Mouse (Mus musculus) limb, embryonic 15.5 days (tissue): ENCODE results near the gene Mapk11. TPM values are rescaled to one million over a fixed set of nuclear protein-coding genes. Genes with fewer than 3 reads are reported as not detected.

Experiments used
- ATAC-seq: fragments of 200-750 bp; cut with Nextera tagmentation; 2 replicates; pipeline ENCODE4 v1.8.0; 2017; ENCODE audit warnings: low read depth, moderate TSS enrichment; ENCODE audit not compliant: insufficient number of reproducible peaks, low FRiP score, low TSS enrichment
- H3K27ac ChIP-seq: fragments of 300-500 bp; sonication (generic); 2 replicates; pipeline ENCODE4 v1.5.1; 2015; ENCODE audit warnings: moderate library complexity, mild to moderate bottlenecking, inconsistent platforms
- H3K27me3 ChIP-seq: fragments of 300-500 bp; sonication (generic); 2 replicates; pipeline ENCODE4 v1.6.1; 2015; ENCODE audit warnings: inconsistent platforms
- H3K36me3 ChIP-seq: fragments of 300-500 bp; sonication (generic); 2 replicates; pipeline ENCODE4 v1.6.1; 2015; ENCODE audit warnings: inconsistent platforms
- H3K4me1 ChIP-seq: fragments of 300-500 bp; sonication (generic); 2 replicates; pipeline ENCODE4 v1.6.1; 2015; ENCODE audit warnings: inconsistent platforms
- H3K4me2 ChIP-seq: fragments of 300-500 bp; sonication (generic); 2 replicates; pipeline ENCODE4 v1.6.1; 2015; ENCODE audit warnings: mild to moderate bottlenecking, inconsistent platforms
- H3K4me3 ChIP-seq: fragments of 300-500 bp; sonication (generic); 2 replicates; pipeline ENCODE4 v1.5.1; 2015; ENCODE audit warnings: mild to moderate bottlenecking, inconsistent platforms
- H3K9ac ChIP-seq: fragments of 300-500 bp; sonication (generic); 2 replicates; pipeline ENCODE4 v1.6.1; 2015; ENCODE audit warnings: inconsistent platforms
- H3K9me3 ChIP-seq: fragments of 300-500 bp; sonication (generic); 2 replicates; pipeline ENCODE4 v1.6.1; 2016; ENCODE audit warnings: inconsistent platforms
- WGBS: fragments of 180-500 bp; shearing (Covaris S2); methylation state at CpG from one replicate; pipeline ENCODE4 v1.1.7; 2015; 5-methylcytosine and 5-hydroxymethylcytosine counted together
- polyA plus RNA-seq: library from polyadenylated mRNA; unstranded; fragments of >200 nt; fragmentation: Nextera tagmentation; extraction: Ambion mirVana; gene quantifications from 2 replicates; pipeline ENCODE4 v1.2.1, GENCODE M21; 2015

Mapk11 gene
- polyA plus RNA-seq, 1 experiment from 2014 or later: 8.3 TPM

- no peaks in the 10 kb centered on the region for H3K27me3 ChIP-seq
- H3K36me3 ChIP-seq: 0 out of 2 replicates have a peak, but pooled peaks cover 3% of the 10 kb centered on the region
- WGBS: under 1% methylated on average over 61 of the region's 65 CpGs
- ATAC-seq: no peak
- peak overlapping the region; percentile 53 for H3K4me3 ChIP-seq
- H3K27ac ChIP-seq: peak overlapping the region; percentile 72
- peak overlapping the region; percentile 98 for H3K4me2 ChIP-seq
- peak overlapping the region; percentile 54 for H3K9ac ChIP-seq
- peaks cover 90% of the 10 kb centered on the region for H3K4me1 ChIP-seq
- H3K9me3 ChIP-seq: no peaks in the 10 kb centered on the region
Measured at GRCm38 (mm10) chr15:89173024-89173905, 23.8 kb upstream of the Mapk11 start.

GRCm38 (mm10) chr15:89172276-89172935, 23.0 kb upstream of the Mapk11 start:
- Histone ChIP-seq H3K4me2 (peak overlapping the region; percentile 98), H3K36me3 (peaks cover 11% of the 10 kb centered on the region), H3K27me3 (no peaks in the 10 kb centered on the region), H3K27ac (peak overlapping the region; percentile 72), H3K4me3 (peak overlapping the region; percentile 53), H3K9me3 (no peaks in the 10 kb centered on the region), H3K4me1 (peaks cover 81% of the 10 kb centered on the region), H3K9ac (peak overlapping the region; percentile 54; the same call in 1 of the 2 replicates)
- no peak for ATAC-seq
- WGBS: 39% methylated on average over 17 of the region's 17 CpGs

GRCm38 (mm10) chr15:89171526-89172051, 22.2 kb upstream of the Mapk11 start:
- peaks cover 19% of the 10 kb centered on the region for H3K36me3 ChIP-seq
- no peaks in the 10 kb centered on the region for H3K9me3 ChIP-seq
- ATAC-seq: no peak
- H3K4me2 ChIP-seq: no peak overlapping the region
- H3K27ac ChIP-seq: no peak overlapping the region
- 90% methylated on average over 5 of the region's 5 CpGs for WGBS
- H3K4me1 ChIP-seq: peaks cover 73% of the 10 kb centered on the region
- H3K27me3 ChIP-seq: no peaks in the 10 kb centered on the region
- no peak overlapping the region for H3K4me3 ChIP-seq
- H3K9ac ChIP-seq: no peak overlapping the region

GRCm38 (mm10) chr15:89170102-89170501, 20.7 kb upstream of the Mapk11 start:
- H3K9me3 ChIP-seq: no peaks in the 10 kb centered on the region
- no peak overlapping the region for H3K4me3 ChIP-seq
- peaks cover 34% of the 10 kb centered on the region for H3K36me3 ChIP-seq
- no peak overlapping the region for H3K9ac ChIP-seq
- H3K27ac ChIP-seq: peak overlapping the region; percentile 87
- 41% methylated on average over 3 of the region's 3 CpGs for WGBS
- no peaks in the 10 kb centered on the region for H3K27me3 ChIP-seq
- H3K4me1 ChIP-seq: peaks cover 58% of the 10 kb centered on the region
- ATAC-seq: no peak
- peak overlapping the region; percentile 40 for H3K4me2 ChIP-seq

GRCm38 (mm10) chr15:89169431-89169830, 20.0 kb upstream of the Mapk11 start:
- H3K4me1 ChIP-seq: peaks cover 52% of the 10 kb centered on the region
- ATAC-seq: peak; percentile 80

GRCm38 (mm10) chr15:89168922-89169321, 19.5 kb upstream of the Mapk11 start:
- Histone ChIP-seq H3K4me2 (peak overlapping the region; percentile 40), H3K27ac (peak overlapping the region; percentile 87), H3K9me3 (no peaks in the 10 kb centered on the region), H3K4me1 (peaks cover 47% of the 10 kb centered on the region), H3K27me3 (no peaks in the 10 kb centered on the region), H3K36me3 (peaks cover 46% of the 10 kb centered on the region), H3K4me3 (peak overlapping the region; percentile 17), H3K9ac (no peak overlapping the region)
- 29% methylated on average over 10 of the region's 10 CpGs for WGBS
- ATAC-seq: no peak

More at GRCm38 (mm10) chr15:89169431-89169830, 20.0 kb upstream of the Mapk11 start:
- Histone ChIP-seq H3K27ac (peak overlapping the region; percentile 87), H3K4me2 (peak overlapping the region; percentile 40), H3K4me3 (peak overlapping the region; percentile 17), H3K9ac (no peak overlapping the region), H3K9me3 (no peaks in the 10 kb centered on the region), H3K36me3 (peaks cover 41% of the 10 kb centered on the region), H3K27me3 (no peaks in the 10 kb centered on the region)
- 6% methylated on average over 10 of the region's 10 CpGs for WGBS

- no peak overlapping the region for H3K4me3 ChIP-seq
- H3K9ac ChIP-seq: no peak overlapping the region
- H3K4me2 ChIP-seq: no peak overlapping the region
- WGBS: 90% methylated on average over 12 of the region's 12 CpGs
- no peaks in the 10 kb centered on the region for H3K9me3 ChIP-seq
- H3K36me3 ChIP-seq: peaks cover 80% of the 10 kb centered on the region
- no peak for ATAC-seq
- no peak overlapping the region for H3K27ac ChIP-seq
- peaks cover 18% of the 10 kb centered on the region for H3K4me1 ChIP-seq
- H3K27me3 ChIP-seq: no peaks in the 10 kb centered on the region
Measured at GRCm38 (mm10) chr15:89165478-89165877, 16.1 kb upstream of the Mapk11 start.

- no peak for ATAC-seq
- WGBS: 67% methylated on average over 8 of the region's 9 CpGs
- no peaks in the 10 kb centered on the region for H3K9me3 ChIP-seq
- H3K27ac ChIP-seq: no peak overlapping the region
- H3K4me2 ChIP-seq: no peak overlapping the region
- H3K27me3 ChIP-seq: no peaks in the 10 kb centered on the region
- no peak overlapping the region for H3K9ac ChIP-seq
- H3K4me3 ChIP-seq: no peak overlapping the region
- peaks cover 100% of the 10 kb centered on the region for H3K36me3 ChIP-seq
- no peaks in the 10 kb centered on the region for H3K4me1 ChIP-seq
Measured at GRCm38 (mm10) chr15:89161397-89161796, 12.0 kb upstream of the Mapk11 start.

- no peak overlapping the region for H3K4me3 ChIP-seq
- no peak overlapping the region for H3K4me2 ChIP-seq
- ATAC-seq: no peak
- no peaks in the 10 kb centered on the region for H3K9me3 ChIP-seq
- H3K9ac ChIP-seq: no peak overlapping the region
- no peaks in the 10 kb centered on the region for H3K27me3 ChIP-seq
- H3K27ac ChIP-seq: no peak overlapping the region
- WGBS: 90% methylated on average over 16 of the region's 16 CpGs
- peaks cover 100% of the 10 kb centered on the region for H3K36me3 ChIP-seq
- no peaks in the 10 kb centered on the region for H3K4me1 ChIP-seq
Measured at GRCm38 (mm10) chr15:89158516-89158915, 9.1 kb upstream of the Mapk11 start.

GRCm38 (mm10) chr15:89157954-89158353, 8.5 kb upstream of the Mapk11 start:
- WGBS: 55% methylated on average over 7 of the region's 7 CpGs
- H3K4me2 ChIP-seq: no peak overlapping the region
- H3K9ac ChIP-seq: no peak overlapping the region
- no peak overlapping the region for H3K27ac ChIP-seq
- peaks cover 97% of the 10 kb centered on the region for H3K36me3 ChIP-seq
- no peaks in the 10 kb centered on the region for H3K9me3 ChIP-seq
- H3K4me1 ChIP-seq: no peaks in the 10 kb centered on the region
- ATAC-seq: no peak
- no peak overlapping the region for H3K4me3 ChIP-seq
- no peaks in the 10 kb centered on the region for H3K27me3 ChIP-seq

GRCm38 (mm10) chr15:89152312-89152711, 2.9 kb upstream of the Mapk11 start:
- Histone ChIP-seq H3K9ac (no peak overlapping the region), H3K36me3 (peaks cover 41% of the 10 kb centered on the region), H3K9me3 (no peaks in the 10 kb centered on the region), H3K27ac (no peak overlapping the region), H3K4me1 (peaks cover 14% of the 10 kb centered on the region), H3K27me3 (peaks cover 20% of the 10 kb centered on the region), H3K4me2 (no peak overlapping the region), H3K4me3 (no peak overlapping the region)
- ATAC-seq: no peak

GRCm38 (mm10) chr15:89150041-89150390, 588 bp upstream of the Mapk11 start:
- H3K27ac ChIP-seq: no peak overlapping the region

More at GRCm38 (mm10) chr15:89150041-89150390, 588 bp upstream of the Mapk11 start:
- H3K36me3 ChIP-seq: peaks cover 18% of the 10 kb centered on the region
- H3K27me3 ChIP-seq: peaks cover 36% of the 10 kb centered on the region
- peak overlapping the region; percentile 66 for H3K4me3 ChIP-seq
- no peak overlapping the region for H3K9ac ChIP-seq
- peaks cover 28% of the 10 kb centered on the region for H3K4me1 ChIP-seq
- H3K9me3 ChIP-seq: no peaks in the 10 kb centered on the region
- ATAC-seq: no peak
- peak overlapping the region; percentile 97 for H3K4me2 ChIP-seq
- 4% methylated on average over 13 of the region's 13 CpGs for WGBS
